Mouse (Mus musculus) lung, embryonic 16.5 days (tissue): Measurements from ENCODE around the gene Mrpl42. TPM values are rescaled to one million over a fixed set of nuclear protein-coding genes. Genes with fewer than 3 reads are reported as not detected.

Experiments used
- ATAC-seq: fragments of 200-750 bp; cut with Nextera tagmentation; 2 replicates; pipeline ENCODE4 v1.8.0; 2017; ENCODE audit warnings: low read depth, mild to moderate bottlenecking, moderate library complexity
- H3K27ac ChIP-seq: fragments of 300-500 bp; sonication (generic); 2 replicates; pipeline ENCODE4 v1.5.1; 2014; ENCODE audit warnings: mild to moderate bottlenecking, control low read depth, low read length
- H3K27me3 ChIP-seq: fragments of 300-500 bp; sonication (generic); 2 replicates; pipeline ENCODE4 v1.6.1; 2014; ENCODE audit warnings: low read depth, low read length, mixed read lengths; ENCODE audit not compliant: control insufficient read depth, insufficient read depth
- H3K36me3 ChIP-seq: fragments of 300-500 bp; sonication (generic); 2 replicates; pipeline ENCODE4 v1.6.1; 2014; ENCODE audit warnings: low read length; ENCODE audit not compliant: control insufficient read depth, insufficient read depth
- H3K4me1 ChIP-seq: fragments of 300-500 bp; sonication (generic); replicated peaks from 2 replicates; pipeline ENCODE4 v1.6.1; 2014; ENCODE audit warnings: low read length, mixed read lengths; ENCODE audit not compliant: control insufficient read depth, insufficient read depth
- H3K4me2 ChIP-seq: fragments of 300-500 bp; sonication (generic); 2 replicates; pipeline ENCODE4 v1.6.1; 2014; ENCODE audit warnings: low read depth, low read length, control low read depth
- H3K4me3 ChIP-seq: fragments of 300-500 bp; sonication (generic); 2 replicates; pipeline ENCODE4 v1.5.1; 2014; ENCODE audit warnings: mild to moderate bottlenecking, low read length, control low read depth
- H3K9ac ChIP-seq: fragments of 300-500 bp; sonication (generic); 2 replicates; pipeline ENCODE4 v1.6.1; 2014; ENCODE audit warnings: low read length, control low read depth
- H3K9me3 ChIP-seq: fragments of 300-500 bp; sonication (generic); 2 replicates; pipeline ENCODE4 v1.6.1; 2016; ENCODE audit warnings: low read length; ENCODE audit not compliant: control insufficient read depth
- WGBS: fragments of 180-500 bp; shearing (Covaris S2); extraction: QIAGEN DNeasy Blood & Tissue Kit; methylation state at CpG from one replicate; pipeline ENCODE4 v1.1.7; 2014; 5-methylcytosine and 5-hydroxymethylcytosine counted together
- polyA plus RNA-seq: library from polyadenylated mRNA; unstranded; fragments of >200 nt; fragmentation: Nextera tagmentation; extraction: Ambion mirVana; gene quantifications from 2 replicates; pipeline ENCODE4 v1.2.1, GENCODE M21; 2015

The Mrpl42 gene
- polyA plus RNA-seq, 1 experiment from 2014 or later: 313 TPM

DNA sequence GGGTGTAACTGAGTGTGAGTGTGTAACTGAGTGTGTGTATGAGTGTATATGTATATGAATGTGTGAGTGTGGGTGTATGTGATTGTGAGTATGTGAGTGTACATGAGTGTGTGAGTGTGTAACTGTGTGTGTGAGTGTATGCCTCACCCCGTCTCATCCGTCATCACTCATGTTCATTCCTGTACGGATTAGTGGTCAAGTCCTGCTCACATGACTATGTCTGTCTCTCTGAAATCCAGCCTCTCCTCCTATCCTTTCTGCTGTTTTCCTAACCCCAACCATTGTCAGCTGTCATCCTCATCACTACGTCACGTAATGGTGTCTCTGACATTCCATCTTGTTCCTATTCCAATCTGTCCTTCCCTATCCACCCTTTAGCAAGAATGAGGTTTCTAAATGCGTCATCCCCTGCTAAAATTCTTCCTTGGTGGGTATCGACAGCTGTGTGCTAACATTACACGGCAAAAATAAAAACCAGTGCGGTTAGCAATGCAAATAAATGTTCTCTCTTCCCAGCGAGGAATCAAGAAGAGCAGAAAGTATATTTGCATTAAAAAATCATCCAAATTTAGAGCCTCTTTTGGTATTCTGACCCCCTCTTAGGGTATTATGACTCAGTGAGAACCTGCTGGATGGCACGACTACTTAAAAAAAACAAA, 29.7 kb downstream of the Mrpl42 start:
- no peaks in the 10 kb centered on the region; the same call in 1 of the 2 replicates for H3K4me1 ChIP-seq
- H3K27me3 ChIP-seq: no peaks in the 10 kb centered on the region
- ATAC-seq: no peak
- WGBS: 81% methylated on average over 11 of the region's 11 CpGs
- no peak overlapping the region for H3K4me2 ChIP-seq
- no peak overlapping the region for H3K27ac ChIP-seq
- H3K36me3 ChIP-seq: no peaks in the 10 kb centered on the region
- H3K4me3 ChIP-seq: no peak overlapping the region
- H3K9me3 ChIP-seq: no peaks in the 10 kb centered on the region
- no peak overlapping the region for H3K9ac ChIP-seq

DNA sequence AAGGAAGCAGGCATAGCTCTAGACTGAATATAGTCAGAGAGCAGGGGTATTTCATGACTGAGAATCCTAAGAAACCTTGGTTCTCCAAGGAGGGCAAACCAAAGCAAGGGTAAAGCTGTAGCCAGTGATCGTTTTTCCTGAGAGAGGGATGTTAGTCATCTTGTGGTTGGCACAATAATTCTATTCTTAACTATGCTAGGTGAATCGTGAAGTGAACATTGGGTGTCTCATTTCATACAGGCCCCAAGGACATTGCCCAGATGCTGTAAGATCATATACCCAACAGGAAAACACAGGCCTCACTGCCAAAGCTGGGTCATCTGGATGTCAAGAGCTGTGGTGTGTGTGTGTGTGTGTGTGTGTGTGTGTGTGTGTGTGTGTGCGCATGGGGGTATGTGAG, 30.6 kb downstream of the Mrpl42 start:
- H3K27me3 ChIP-seq: no peaks in the 10 kb centered on the region
- H3K4me3 ChIP-seq: no peak overlapping the region
- no peaks in the 10 kb centered on the region for H3K36me3 ChIP-seq
- no peaks in the 10 kb centered on the region; the same call in 1 of the 2 replicates for H3K4me1 ChIP-seq
- ATAC-seq: no peak
- WGBS: 81% methylated on average over 3 of the region's 3 CpGs
- H3K4me2 ChIP-seq: no peak overlapping the region
- no peaks in the 10 kb centered on the region for H3K9me3 ChIP-seq
- H3K9ac ChIP-seq: no peak overlapping the region
- no peak overlapping the region for H3K27ac ChIP-seq

DNA sequence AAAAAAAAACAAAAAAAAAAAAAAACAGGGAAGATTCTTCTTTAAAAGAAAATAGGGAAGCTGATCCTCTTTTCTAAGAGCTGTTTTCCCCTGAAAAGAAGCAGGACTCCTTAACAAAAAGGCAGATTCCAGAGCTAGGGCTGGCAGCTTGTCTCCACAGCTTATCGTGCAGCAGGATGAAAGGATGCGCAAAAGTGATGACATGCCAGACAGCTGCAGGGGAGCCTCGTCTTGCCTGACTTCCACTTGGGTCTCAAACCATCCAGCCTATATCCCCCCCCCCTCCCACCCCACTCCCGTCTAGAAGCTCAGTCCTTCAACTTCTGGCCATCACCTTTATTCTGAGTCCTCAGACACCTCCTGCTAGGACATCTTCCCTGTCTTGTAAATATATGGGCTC, 32.8 kb downstream of the Mrpl42 start:
- Histone ChIP-seq H3K4me3 (no peak overlapping the region), H3K4me1 (no peaks in the 10 kb centered on the region; the same call in 1 of the 2 replicates), H3K27ac (no peak overlapping the region), H3K4me2 (no peak overlapping the region), H3K36me3 (no peaks in the 10 kb centered on the region), H3K27me3 (no peaks in the 10 kb centered on the region), H3K9me3 (no peaks in the 10 kb centered on the region), H3K9ac (no peak overlapping the region)
- ATAC-seq: no peak
- WGBS: 52% methylated on average over 4 of the region's 4 CpGs

DNA sequence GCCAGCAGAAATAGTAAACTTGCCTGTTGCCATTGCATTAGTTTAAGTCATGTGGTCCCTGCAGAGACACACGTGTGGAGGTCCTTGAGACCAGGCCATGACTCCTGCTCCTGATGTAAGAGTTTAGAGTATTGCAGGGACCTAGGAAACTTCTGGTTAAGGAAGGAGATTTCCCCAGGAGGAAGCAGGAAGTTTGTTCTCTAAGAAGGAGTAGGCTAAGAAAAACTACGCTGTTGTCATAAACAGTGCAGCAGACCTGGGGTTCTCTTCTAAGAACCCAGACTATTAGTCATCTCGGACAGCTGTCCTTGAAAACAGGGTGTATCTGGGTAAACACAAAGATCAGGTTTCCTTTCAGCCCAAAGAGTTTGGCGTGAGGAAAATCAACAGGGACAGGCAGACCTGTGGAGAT, 36.2 kb downstream of the Mrpl42 start:
- H3K4me1 ChIP-seq: peaks cover 3% of the 10 kb centered on the region
- no peaks in the 10 kb centered on the region for H3K36me3 ChIP-seq
- ATAC-seq: peak; percentile 57
- peak overlapping the region; percentile 11; the same call in 1 of the 2 replicates for H3K27ac ChIP-seq
- H3K27me3 ChIP-seq: no peaks in the 10 kb centered on the region
- no peak overlapping the region for H3K4me2 ChIP-seq
- no peaks in the 10 kb centered on the region for H3K9me3 ChIP-seq
- 18% methylated on average over 4 of the region's 4 CpGs for WGBS
- no peak overlapping the region for H3K4me3 ChIP-seq
- H3K9ac ChIP-seq: no peak overlapping the region

DNA sequence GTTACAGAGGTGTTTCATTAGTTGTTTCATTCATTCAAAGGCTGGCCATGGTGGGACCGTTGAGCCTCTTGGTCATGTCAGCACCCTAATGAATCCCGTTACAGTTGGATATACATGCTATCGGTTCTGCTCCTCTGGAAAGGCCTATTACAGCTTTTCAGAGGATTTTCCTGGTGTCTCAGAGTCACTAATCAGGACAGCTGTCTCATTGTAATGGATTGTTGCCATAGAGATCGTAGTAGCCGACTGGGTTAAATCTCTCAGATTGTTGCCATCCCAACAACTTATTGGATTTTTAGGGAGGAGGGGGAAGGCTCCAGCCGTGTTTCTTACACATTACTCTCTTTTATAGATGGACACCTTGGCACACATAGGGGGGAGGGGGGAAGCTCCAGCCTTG, 37.2 kb downstream of the Mrpl42 start:
- H3K4me1 ChIP-seq: peaks cover 3% of the 10 kb centered on the region
- no peak overlapping the region for H3K27ac ChIP-seq
- ATAC-seq: no peak
- H3K4me2 ChIP-seq: no peak overlapping the region
- WGBS: 81% methylated on average over 6 of the region's 6 CpGs
- no peaks in the 10 kb centered on the region for H3K27me3 ChIP-seq
- H3K9ac ChIP-seq: no peak overlapping the region
- H3K9me3 ChIP-seq: no peaks in the 10 kb centered on the region
- H3K36me3 ChIP-seq: no peaks in the 10 kb centered on the region
- no peak overlapping the region for H3K4me3 ChIP-seq

DNA sequence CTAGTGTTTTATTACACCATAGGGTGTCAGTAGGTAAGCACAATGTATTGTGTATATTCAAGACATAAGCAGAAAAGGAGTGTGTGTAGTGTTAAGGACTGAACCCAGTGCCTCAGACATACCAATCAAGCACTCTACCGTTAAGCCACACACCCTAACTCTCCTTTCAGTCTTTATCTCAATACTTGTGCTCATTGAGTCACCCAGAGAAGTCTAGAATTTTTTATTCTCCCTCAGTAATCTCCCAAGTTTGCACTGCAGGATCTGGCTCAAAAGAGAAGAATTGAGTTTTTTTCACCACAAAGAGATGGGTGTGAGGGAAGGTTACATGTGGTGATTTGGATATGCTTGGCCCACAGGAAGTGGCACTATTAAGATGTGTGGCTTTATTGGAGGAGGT, 39.5 kb downstream of the Mrpl42 start:
- H3K4me2 ChIP-seq: no peak overlapping the region
- H3K9ac ChIP-seq: no peak overlapping the region
- H3K36me3 ChIP-seq: no peaks in the 10 kb centered on the region
- peaks cover 3% of the 10 kb centered on the region for H3K4me1 ChIP-seq
- no peak overlapping the region for H3K4me3 ChIP-seq
- no peaks in the 10 kb centered on the region for H3K27me3 ChIP-seq
- no peak overlapping the region for H3K27ac ChIP-seq
- ATAC-seq: no peak
- H3K9me3 ChIP-seq: no peaks in the 10 kb centered on the region
- WGBS: 50% methylated on average over 1 of the region's 1 CpGs

DNA sequence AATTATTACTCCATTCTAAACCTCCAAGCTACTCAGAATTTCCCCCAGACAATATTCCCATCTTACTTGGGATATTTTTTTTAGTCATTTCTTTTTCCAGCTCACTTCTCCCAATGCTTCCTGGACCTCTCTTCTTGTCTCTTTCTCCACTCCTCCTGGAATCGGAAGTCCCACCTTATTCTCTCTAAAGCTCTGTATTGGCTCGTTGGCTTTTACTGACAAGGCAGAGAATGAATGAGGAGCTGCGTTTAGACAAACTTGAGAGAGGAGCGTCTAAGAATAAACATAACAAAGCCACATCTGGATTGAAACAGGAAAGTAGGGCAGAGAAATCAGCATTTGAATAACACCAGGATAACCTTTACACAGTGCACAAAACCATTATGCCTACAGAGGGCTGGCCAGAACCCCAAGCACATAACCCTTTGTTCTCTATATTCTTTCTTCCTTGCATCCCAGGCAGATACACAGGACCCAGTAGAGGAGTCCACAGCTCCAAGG, 40.6 kb downstream of the Mrpl42 start:
- 39% methylated on average over 4 of the region's 4 CpGs for whole genome bisulfite sequencing
- H3K27me3 ChIP-seq: no peaks in the 10 kb centered on the region
- H3K27ac ChIP-seq: no peak overlapping the region
- H3K4me1 ChIP-seq: peaks cover 3% of the 10 kb centered on the region
- no peak overlapping the region for H3K9ac ChIP-seq
- no peaks in the 10 kb centered on the region for H3K36me3 ChIP-seq
- H3K4me3 ChIP-seq: no peak overlapping the region
- no peaks in the 10 kb centered on the region for H3K9me3 ChIP-seq
- no peak for ATAC-seq
- H3K4me2 ChIP-seq: no peak overlapping the region

DNA sequence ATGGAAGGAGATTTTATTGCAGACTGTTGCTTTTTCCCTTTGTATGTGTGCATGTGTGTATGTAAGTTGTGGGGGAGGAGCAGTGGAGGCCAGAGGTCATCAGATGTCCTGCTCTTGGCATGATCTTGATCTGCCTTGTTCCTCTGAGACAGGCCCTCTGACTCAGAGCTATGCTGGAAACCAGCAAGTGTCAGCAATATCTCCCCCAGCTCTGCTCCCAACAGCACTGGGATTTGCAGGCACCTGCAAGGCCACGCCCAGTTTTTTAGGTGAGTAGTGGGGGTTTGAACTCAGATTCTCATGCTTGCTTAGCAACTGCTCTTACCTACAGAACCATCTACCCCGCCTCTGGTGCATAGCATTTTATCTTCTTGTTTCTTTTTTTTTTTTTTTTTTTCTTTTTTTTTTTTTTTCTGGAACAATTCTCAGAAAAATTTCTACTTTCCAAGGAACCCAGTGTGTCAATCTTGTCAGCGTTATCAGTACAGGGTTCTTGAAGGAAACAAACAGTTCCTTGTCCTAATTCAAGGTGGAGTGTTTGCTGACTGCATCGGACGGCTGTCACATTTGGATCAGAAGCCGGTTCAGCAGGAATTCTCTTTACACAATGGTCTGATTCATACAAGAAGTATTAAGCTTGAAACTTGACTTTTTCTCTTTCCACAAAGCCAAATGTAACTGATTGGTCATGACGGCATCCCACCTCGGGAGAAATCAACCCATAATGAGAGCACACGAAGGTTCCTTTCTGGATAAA, 43.5 kb downstream of the Mrpl42 start:
- Histone ChIP-seq H3K9me3 (no peaks in the 10 kb centered on the region), H3K4me1 (peaks cover 3% of the 10 kb centered on the region), H3K4me2 (no peak overlapping the region), H3K4me3 (no peak overlapping the region), H3K36me3 (no peaks in the 10 kb centered on the region), H3K27ac (peak overlapping the region; percentile 31; the same call in 1 of the 2 replicates), H3K9ac (no peak overlapping the region), H3K27me3 (no peaks in the 10 kb centered on the region)
- ATAC-seq: peak; percentile 86
- WGBS: 57% methylated on average over 9 of the region's 9 CpGs

DNA sequence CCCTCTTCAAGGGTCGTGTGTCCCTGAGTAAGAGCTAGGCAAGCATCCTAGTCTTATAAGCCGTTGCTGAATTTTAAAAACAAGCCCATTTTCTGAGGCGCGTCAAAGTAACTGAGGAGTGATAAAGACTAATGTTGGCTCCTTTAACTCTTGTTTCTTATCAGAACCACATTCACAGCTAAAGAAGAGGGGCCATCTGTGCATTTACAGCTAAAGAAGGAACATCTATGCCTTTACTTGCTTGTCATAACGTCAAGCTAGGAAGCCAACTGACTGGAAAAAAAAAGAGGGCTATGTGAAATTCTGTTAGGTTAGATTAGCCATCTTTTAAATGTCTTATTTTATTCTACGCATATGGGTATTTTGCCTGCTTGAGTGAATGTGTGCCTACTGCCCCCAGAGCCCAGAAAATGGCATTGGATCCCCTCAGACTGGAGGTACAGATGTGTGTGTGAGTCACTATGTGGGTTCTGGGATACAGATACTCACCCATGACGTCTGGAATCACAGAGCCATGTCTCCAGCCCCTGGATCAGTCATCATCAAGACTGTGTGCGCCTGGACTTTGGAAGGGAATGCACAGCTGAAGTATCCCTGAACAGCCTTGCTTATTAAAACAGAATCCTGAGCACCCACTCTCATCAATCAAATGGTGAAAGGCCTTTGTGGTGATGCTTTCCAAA, 44.2 kb downstream of the Mrpl42 start:
- H3K27ac ChIP-seq: peak overlapping the region; percentile 4; the same call in 1 of the 2 replicates
- whole genome bisulfite sequencing: 82% methylated on average over 8 of the region's 8 CpGs
- no peak overlapping the region for H3K9ac ChIP-seq
- H3K9me3 ChIP-seq: no peaks in the 10 kb centered on the region
- ATAC-seq: no peak
- H3K4me2 ChIP-seq: no peak overlapping the region
- H3K4me1 ChIP-seq: peaks cover 3% of the 10 kb centered on the region
- no peak overlapping the region for H3K4me3 ChIP-seq
- no peaks in the 10 kb centered on the region for H3K27me3 ChIP-seq
- no peaks in the 10 kb centered on the region for H3K36me3 ChIP-seq
